Mouse (Mus musculus): ENCODE results near the gene Asic2. TPM values are rescaled to one million over a fixed set of nuclear protein-coding genes. Genes with fewer than 3 reads are reported as not detected.

The Asic2 gene
- polyA plus RNA-seq, 1 experiment from 2014 or later = 0.06 TPM

DNA sequence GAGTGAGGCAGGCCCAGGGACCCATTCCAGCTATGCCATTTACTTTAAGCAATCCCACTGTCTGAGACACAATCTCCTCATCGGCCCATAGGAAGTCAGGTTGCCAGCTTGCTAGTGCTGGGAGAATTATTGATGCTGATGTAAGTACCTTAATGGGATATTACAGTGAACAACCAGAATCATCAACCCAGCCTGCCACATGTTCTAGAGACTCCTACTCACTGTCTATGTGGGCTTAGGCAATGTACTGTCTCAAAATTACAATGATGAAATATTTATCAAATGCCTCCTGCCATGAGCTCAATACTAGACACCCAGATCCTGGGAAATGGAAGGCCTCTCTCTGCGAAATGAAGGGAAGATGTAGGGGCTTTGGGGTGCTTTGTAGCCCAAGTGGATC is 876.1 kb downstream of the Asic2 start:
- Histone ChIP-seq H3K27ac (ENCODE audit: poor library complexity, severe bottlenecking) (no peak overlapping the region), H3K36me3 (no peaks in the 10 kb centered on the region), H3K4me1 (replicated peaks) (no peaks in the 10 kb centered on the region), H3K9ac (no peak overlapping the region), H3K9me3 (replicated peaks) (no peaks in the 10 kb centered on the region), H3K4me2 (no peak overlapping the region), H3K4me3 (no peak overlapping the region), H3K27me3 (replicated peaks) (0 out of 2 replicates have a peak, but pooled peaks cover 5% of the 10 kb centered on the region)
- ATAC-seq (ENCODE audit: insufficient number of reproducible peaks, low FRiP score) = no peak
- 66% methylated on average over 2 of the region's 2 CpGs for WGBS

DNA sequence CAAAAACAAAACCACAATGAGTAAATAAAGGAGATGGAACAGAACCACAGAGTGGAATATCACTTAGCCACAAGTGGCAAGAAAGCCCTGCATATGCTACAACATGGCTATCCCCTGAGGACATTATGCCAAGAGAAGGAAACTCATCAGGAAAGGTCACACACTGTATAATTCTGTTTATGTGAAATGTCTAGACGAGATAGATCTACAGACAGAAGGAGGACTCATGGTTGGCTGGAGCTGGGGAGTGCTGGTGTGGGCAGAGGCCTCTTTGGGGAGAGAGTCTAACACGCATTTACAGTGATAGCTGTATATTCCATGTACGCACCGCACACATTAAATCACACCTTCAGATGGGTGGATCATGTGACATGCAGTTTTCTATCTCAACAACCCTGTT is 884.4 kb downstream of the Asic2 start:
- Histone ChIP-seq H3K9ac (no peak overlapping the region), H3K4me2 (no peak overlapping the region), H3K4me3 (no peak overlapping the region), H3K4me1 (replicated peaks) (peaks cover 8% of the 10 kb centered on the region), H3K36me3 (no peaks in the 10 kb centered on the region), H3K27ac (ENCODE audit: poor library complexity, severe bottlenecking) (no peak overlapping the region), H3K9me3 (replicated peaks) (no peaks in the 10 kb centered on the region), H3K27me3 (replicated peaks) (no peaks in the 10 kb centered on the region)
- WGBS = 78% methylated on average over 4 of the region's 4 CpGs
- no peak for ATAC-seq (ENCODE audit: insufficient number of reproducible peaks, low FRiP score)

DNA sequence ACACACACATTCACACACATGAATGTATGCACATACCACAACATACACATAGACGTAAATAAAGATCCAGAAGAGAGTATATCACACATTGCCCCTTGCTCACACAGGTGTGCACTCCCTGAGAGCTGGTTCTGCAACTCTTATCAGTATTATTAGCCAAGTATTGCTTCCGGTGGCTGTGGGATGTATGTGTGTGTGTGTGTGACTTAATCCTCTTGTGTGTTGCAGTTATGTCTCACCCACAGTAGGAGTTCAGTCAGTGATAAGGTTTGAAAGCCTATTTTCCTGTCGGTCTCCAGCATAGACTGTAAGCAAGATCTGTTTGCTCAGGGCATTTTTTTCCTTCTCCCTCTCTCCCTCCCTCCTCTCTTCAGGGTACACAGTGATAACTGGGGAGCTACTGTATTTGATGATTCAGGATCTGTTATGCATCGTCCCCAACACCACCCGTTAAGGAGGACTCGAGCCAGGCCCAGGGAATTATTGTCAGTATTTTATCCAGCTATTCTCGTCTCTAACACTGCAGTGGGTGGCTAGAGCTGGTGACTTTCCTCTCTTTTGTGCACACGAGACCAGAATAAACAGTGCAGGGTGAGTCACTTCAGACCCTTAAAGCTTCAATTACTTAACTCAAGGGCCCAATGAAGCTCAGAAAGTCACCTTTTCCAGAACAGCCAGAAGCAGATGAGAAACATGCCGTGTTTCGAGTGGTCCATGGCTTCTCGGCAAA is 888.0 kb downstream of the Asic2 start:
- no peaks in the 10 kb centered on the region for H3K36me3 ChIP-seq
- H3K27me3 ChIP-seq (replicated peaks) = no peaks in the 10 kb centered on the region
- H3K4me3 ChIP-seq = no peak overlapping the region
- H3K27ac ChIP-seq (ENCODE audit: poor library complexity, severe bottlenecking) = no peak overlapping the region
- 30% methylated on average over 11 of the region's 11 CpGs for WGBS
- no peak overlapping the region for H3K9ac ChIP-seq
- no peak overlapping the region for H3K4me2 ChIP-seq
- no peaks in the 10 kb centered on the region for H3K9me3 ChIP-seq (replicated peaks)
- no peak for ATAC-seq (ENCODE audit: insufficient number of reproducible peaks, low FRiP score)
- H3K4me1 ChIP-seq (replicated peaks) = peaks cover 8% of the 10 kb centered on the region

DNA sequence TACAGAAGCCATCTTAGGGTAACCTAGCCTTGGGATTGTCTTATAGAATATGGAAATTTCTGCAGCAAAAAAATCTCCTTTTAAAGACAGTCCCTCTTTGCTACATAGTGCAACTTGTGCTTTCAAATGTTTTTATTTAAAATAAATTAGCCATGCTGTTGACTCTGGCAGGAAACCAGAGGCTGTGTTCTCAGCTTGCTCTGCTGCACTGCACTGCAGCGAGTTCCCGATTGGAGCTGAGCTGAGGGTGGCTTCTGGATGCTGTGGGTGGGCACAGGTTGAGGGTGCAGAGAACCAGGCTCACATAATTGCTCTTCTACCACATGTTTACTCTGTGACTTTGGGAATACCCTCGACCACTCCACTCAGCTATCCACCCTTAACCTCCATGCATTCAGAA is 889.0 kb downstream of the Asic2 start:
- Histone ChIP-seq H3K4me1 (replicated peaks) (peaks cover 8% of the 10 kb centered on the region), H3K4me2 (no peak overlapping the region), H3K4me3 (no peak overlapping the region), H3K9me3 (replicated peaks) (no peaks in the 10 kb centered on the region), H3K9ac (no peak overlapping the region), H3K27ac (ENCODE audit: poor library complexity, severe bottlenecking) (no peak overlapping the region), H3K36me3 (no peaks in the 10 kb centered on the region), H3K27me3 (replicated peaks) (no peaks in the 10 kb centered on the region)
- ATAC-seq (ENCODE audit: insufficient number of reproducible peaks, low FRiP score) = no peak
- 62% methylated on average over 3 of the region's 3 CpGs for WGBS

DNA sequence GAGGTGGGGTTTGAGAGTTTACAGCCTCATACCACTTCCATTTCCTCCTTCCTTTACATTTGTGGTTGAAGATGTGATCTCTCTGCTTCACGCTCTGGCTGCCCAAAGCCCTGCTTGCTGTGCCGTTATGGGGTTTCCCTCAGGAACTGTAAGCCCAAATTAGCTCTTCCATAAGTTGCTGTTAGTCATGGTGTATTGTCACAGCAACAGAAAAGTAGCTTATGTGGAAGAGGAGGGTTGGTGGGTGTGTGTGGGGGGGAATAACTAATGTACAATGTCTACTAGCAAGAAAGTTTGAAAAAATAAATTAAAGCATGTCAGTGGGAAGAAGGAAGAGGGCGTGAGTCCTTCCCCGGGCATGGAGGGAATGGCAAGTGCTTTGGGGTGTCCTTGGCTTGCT is 896.4 kb downstream of the Asic2 start:
- no peak overlapping the region for H3K27ac ChIP-seq (ENCODE audit: poor library complexity, severe bottlenecking)
- H3K4me2 ChIP-seq = no peak overlapping the region
- H3K9ac ChIP-seq = no peak overlapping the region
- WGBS = 82% methylated on average over 4 of the region's 4 CpGs
- no peaks in the 10 kb centered on the region for H3K27me3 ChIP-seq (replicated peaks)
- no peaks in the 10 kb centered on the region for H3K36me3 ChIP-seq
- no peak for ATAC-seq (ENCODE audit: insufficient number of reproducible peaks, low FRiP score)
- no peak overlapping the region for H3K4me3 ChIP-seq
- no peaks in the 10 kb centered on the region for H3K4me1 ChIP-seq (replicated peaks)
- no peaks in the 10 kb centered on the region for H3K9me3 ChIP-seq (replicated peaks)

DNA sequence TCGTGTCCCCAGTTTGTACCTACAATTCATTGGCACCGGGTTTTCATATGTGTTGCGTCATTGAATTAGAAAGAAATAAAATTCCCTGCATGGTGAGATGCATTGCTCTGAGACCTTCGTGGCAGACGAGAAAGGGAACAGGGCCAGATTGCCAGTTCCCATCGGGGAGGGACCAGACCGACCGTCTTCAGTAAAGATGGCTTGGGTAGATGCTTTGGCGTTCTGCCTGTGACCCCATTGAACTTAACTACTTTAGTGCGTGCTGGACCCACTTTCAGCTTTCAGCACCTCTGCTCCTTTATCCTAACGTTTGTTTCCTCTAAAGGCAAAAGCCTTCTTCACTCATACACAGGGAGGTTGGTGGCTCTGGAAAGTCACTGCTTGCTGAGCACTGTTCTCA is 902.9 kb downstream of the Asic2 start:
- no peaks in the 10 kb centered on the region for H3K27me3 ChIP-seq (replicated peaks)
- H3K36me3 ChIP-seq = no peaks in the 10 kb centered on the region
- H3K27ac ChIP-seq (ENCODE audit: poor library complexity, severe bottlenecking) = no peak overlapping the region
- no peaks in the 10 kb centered on the region for H3K9me3 ChIP-seq (replicated peaks)
- H3K9ac ChIP-seq = no peak overlapping the region
- ATAC-seq (ENCODE audit: insufficient number of reproducible peaks, low FRiP score) = no peak
- no peak overlapping the region for H3K4me3 ChIP-seq
- 48% methylated on average over 11 of the region's 11 CpGs for WGBS
- no peaks in the 10 kb centered on the region for H3K4me1 ChIP-seq (replicated peaks)
- no peak overlapping the region for H3K4me2 ChIP-seq

DNA sequence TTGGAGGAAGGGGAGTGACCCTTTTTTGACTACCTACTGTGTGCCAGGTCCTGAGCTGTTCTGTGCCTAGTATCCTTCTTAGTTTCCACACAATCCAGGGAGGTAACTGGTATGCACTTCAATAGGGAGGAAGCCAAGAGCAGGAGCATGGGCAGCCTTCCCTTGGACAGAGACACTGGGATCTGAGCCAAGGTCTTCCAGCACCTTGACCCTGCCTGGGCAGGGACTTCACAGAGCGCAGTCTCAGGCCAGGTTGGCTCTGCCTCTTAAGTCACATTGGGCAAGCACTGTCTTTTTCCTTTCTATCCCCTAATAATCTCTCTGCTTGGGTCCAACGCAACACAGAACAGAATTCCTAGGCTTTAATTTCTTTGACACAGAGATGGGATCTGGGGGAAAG is 904.3 kb downstream of the Asic2 start:
- Histone ChIP-seq H3K4me2 (no peak overlapping the region), H3K4me3 (no peak overlapping the region), H3K4me1 (replicated peaks) (peaks cover 5% of the 10 kb centered on the region; the same call in 1 of the 2 replicates), H3K27ac (ENCODE audit: poor library complexity, severe bottlenecking) (no peak overlapping the region), H3K36me3 (no peaks in the 10 kb centered on the region), H3K9me3 (replicated peaks) (no peaks in the 10 kb centered on the region), H3K9ac (no peak overlapping the region), H3K27me3 (replicated peaks) (no peaks in the 10 kb centered on the region)
- no peak for ATAC-seq (ENCODE audit: insufficient number of reproducible peaks, low FRiP score)
- WGBS = 60% methylated on average over 2 of the region's 2 CpGs

DNA sequence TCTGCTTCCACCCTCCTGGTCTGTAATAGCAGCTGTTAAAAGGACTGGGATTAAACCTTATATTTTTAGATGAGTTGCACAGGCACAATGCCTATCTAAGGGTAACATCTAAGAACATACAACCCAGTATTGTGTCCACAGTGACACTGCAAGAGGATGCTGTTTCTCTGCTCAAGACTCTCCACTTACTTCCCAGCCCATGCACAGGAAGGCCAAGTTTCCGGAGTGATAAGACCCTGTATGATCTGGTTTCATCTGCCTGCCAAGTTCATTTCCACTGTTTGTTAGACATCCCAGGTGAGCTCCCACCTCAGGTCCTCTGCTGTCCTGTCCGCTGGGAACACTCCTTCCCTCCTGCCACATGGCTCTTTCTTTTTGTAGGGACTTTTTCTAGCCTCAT is 908.2 kb downstream of the Asic2 start:
- Histone ChIP-seq H3K4me2 (no peak overlapping the region), H3K4me1 (replicated peaks) (peaks cover 16% of the 10 kb centered on the region), H3K9ac (no peak overlapping the region), H3K4me3 (no peak overlapping the region), H3K9me3 (replicated peaks) (no peaks in the 10 kb centered on the region), H3K36me3 (no peaks in the 10 kb centered on the region), H3K27ac (ENCODE audit: poor library complexity, severe bottlenecking) (no peak overlapping the region), H3K27me3 (replicated peaks) (no peaks in the 10 kb centered on the region)
- WGBS = 70% methylated on average over 2 of the region's 2 CpGs
- no peak for ATAC-seq (ENCODE audit: insufficient number of reproducible peaks, low FRiP score)

DNA sequence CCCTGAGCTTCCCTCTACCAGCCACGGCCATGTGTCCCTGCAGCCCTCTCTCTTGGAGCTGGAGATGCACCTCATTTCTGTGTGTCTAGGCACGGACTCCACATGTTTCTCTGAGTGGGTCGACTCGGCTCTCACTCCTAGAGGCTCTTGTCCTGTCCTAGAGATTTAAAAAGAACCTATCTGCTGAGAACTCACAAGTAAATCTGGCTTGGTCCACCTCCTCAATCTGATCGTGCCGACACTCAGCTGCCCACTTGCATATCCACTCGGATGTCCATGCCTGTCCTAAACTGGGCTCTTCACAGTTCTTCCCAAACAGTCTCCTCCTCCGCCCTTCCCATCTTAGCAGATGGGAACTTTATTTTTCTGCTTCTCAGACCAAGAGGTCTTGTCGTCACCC is 908.7 kb downstream of the Asic2 start:
- H3K36me3 ChIP-seq = no peaks in the 10 kb centered on the region
- H3K9me3 ChIP-seq (replicated peaks) = no peaks in the 10 kb centered on the region
- H3K4me3 ChIP-seq = no peak overlapping the region
- 74% methylated on average over 9 of the region's 9 CpGs for WGBS
- H3K9ac ChIP-seq = no peak overlapping the region
- no peaks in the 10 kb centered on the region for H3K27me3 ChIP-seq (replicated peaks)
- no peak overlapping the region for H3K4me2 ChIP-seq
- no peak for ATAC-seq (ENCODE audit: insufficient number of reproducible peaks, low FRiP score)
- no peak overlapping the region for H3K27ac ChIP-seq (ENCODE audit: poor library complexity, severe bottlenecking)
- peaks cover 16% of the 10 kb centered on the region for H3K4me1 ChIP-seq (replicated peaks)

DNA sequence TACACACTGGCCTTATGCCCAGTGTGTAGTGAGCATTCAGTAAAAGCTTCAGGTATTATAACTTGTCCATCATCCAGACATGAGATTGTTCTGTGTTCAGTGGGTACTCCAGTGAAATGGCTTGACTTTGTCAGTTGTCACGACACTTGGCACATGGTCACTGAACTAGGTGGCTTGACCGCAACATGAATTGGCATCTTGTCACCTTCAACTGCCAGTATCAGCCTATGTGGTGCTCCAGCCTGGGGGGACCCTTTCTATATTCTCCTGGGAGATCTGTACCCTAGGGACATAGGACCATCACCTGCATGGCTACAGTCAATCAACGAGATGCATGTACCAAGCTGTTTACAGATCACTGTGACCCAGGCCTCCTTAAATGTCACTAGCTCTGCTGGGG is 910.8 kb downstream of the Asic2 start:
- Histone ChIP-seq H3K4me1 (replicated peaks) (peaks cover 16% of the 10 kb centered on the region), H3K36me3 (no peaks in the 10 kb centered on the region), H3K4me3 (no peak overlapping the region), H3K27ac (ENCODE audit: poor library complexity, severe bottlenecking) (no peak overlapping the region), H3K9me3 (replicated peaks) (no peaks in the 10 kb centered on the region), H3K27me3 (replicated peaks) (no peaks in the 10 kb centered on the region), H3K4me2 (no peak overlapping the region), H3K9ac (no peak overlapping the region)
- no peak for ATAC-seq (ENCODE audit: insufficient number of reproducible peaks, low FRiP score)
- 85% methylated on average over 3 of the region's 3 CpGs for WGBS

DNA sequence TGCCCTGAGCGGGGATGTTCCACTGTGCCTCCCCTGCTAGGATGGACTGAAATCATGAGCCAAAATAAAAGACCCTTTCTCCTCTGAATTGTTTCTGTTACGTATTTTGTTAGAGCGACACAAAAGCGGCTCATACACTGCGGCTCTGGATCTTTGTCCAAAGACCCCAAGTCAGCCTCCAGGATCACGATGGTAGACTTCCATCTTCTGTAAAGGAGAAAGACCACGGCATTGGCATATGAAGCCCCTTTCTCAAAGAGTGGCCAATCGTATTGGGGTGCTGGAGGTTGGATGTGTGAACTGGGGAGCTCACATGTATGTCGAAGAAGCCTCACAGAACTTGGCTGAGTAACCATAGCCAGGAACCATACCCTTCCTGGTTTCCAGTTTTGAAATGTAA is 911.5 kb downstream of the Asic2 start:
- WGBS = 88% methylated on average over 9 of the region's 9 CpGs
- H3K27ac ChIP-seq (ENCODE audit: poor library complexity, severe bottlenecking) = no peak overlapping the region
- no peaks in the 10 kb centered on the region for H3K27me3 ChIP-seq (replicated peaks)
- peaks cover 16% of the 10 kb centered on the region for H3K4me1 ChIP-seq (replicated peaks)
- H3K9ac ChIP-seq = no peak overlapping the region
- no peaks in the 10 kb centered on the region for H3K36me3 ChIP-seq
- H3K4me3 ChIP-seq = no peak overlapping the region
- ATAC-seq (ENCODE audit: insufficient number of reproducible peaks, low FRiP score) = no peak
- no peaks in the 10 kb centered on the region for H3K9me3 ChIP-seq (replicated peaks)
- no peak overlapping the region for H3K4me2 ChIP-seq

Data from heart, embryonic 12.5 days (tissue).